Mouse (Mus musculus): Measurements from ENCODE around the gene Rnf167.
A peak's percentile ranks its signal among the peaks of the same experiment; 100 is the strongest.

The Rnf167 gene

DNA sequence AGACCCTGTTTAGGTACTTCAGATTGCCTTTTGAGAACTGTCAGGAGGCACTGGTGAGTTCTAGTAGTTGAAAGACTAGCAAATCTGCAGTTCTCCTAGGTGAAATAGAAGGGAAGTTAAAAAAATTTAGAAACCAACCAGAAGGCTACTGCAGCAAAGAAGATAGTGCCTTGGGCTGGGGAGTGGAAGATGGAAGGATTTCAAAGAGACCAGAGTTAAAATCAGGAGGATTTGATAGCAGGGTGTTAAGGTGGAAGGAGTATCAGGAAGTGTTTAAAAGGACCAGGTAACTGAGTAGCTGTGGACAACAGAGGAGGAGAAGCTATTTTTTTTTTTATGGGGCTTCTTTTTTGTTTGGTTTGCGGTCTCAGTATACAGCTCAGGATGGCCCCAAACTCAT, 9.3 kb upstream of the Rnf167 start:
- no peak for DNase-seq (ENCODE audit: low read depth, low spot score)

DNA sequence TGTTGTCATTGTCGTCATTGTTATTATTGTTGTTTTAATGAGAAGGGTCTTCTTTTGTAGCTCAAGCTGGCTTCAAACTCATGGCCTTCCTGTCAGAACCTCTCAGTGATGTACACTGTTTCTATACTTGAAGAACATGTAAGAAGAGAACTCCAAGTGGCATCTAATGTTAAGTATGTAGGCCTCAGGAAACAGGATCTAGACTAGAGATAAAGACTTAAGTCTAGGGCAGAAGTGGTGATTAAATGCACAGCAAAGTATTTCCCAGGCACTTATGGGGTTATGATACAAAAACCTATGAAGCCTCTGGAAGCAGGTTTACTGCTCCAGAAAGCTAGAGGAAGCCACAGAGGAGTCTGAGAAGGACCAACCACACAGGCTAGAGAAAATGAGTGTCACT, 8.7 kb upstream of the Rnf167 start:
- DNase-seq (ENCODE audit: low read depth, low spot score): no peak

DNA sequence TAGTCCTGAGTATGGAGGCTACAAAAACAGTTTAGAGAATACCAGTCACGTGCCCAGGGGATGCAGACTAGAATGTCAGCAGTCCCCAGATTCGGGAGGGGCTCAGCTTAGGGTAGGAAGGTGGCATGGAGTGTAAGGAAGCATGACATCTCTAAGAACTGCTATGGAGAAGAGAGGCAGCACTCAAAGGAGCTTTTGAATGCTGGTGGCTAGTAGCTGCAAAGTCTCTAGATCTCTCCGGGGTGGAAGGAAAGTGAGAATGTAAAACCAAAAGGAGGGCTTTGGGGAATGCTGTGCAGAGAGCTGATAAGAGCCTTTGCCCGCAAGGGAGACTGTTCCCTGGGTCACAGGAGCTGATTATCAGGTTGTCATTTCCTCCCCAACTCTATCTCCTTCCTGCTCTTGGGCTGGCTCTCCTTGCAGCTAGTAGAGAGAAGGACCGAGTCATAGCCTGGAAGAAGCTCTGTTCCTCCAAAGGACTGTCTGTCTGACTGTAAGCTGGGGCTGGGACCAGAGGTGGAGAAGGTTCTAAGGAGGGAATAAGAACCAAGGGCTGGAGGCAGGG, 8.2 kb upstream of the Rnf167 start, which contains the start of gene Gp1ba:
TSS of gene Gp1ba (plus strand) at position 409 of the 565 bp plus-strand sequence.
- DNase-seq (ENCODE audit: low read depth, low spot score): peak; percentile 36

DNA sequence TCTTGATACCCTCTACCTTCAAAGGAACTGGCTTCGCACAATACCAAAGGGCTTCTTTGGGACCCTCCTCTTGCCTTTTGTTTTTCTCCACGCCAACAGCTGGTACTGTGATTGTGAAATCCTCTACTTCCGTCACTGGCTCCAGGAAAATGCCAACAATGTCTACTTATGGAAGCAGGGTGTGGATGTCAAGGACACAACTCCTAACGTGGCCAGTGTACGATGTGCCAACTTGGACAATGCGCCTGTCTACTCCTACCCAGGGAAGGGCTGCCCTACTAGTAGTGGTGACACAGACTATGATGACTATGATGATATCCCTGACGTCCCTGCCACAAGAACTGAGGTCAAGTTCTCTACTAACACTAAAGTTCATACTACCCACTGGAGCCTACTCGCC, 7.1 kb upstream of the Rnf167 start:
- no peak for DNase-seq (ENCODE audit: low read depth, low spot score)

DNA sequence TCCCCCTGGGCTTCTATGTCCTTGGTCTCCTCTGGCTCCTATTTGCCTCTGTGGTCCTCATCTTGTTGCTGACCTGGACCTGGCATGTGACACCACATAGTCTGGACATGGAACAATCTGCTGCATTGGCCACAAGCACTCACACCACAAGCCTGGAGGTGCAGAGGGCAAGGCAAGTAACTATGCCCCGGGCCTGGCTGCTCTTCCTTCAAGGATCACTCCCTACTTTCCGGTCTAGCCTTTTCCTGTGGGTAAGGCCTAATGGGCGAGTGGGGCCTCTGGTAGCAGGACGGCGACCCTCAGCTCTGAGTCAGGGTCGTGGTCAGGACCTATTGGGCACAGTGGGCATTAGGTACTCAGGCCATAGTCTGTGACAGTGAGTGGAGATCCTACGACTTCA, 5.8 kb upstream of the Rnf167 start:
- no peak for DNase-seq (ENCODE audit: low read depth, low spot score)

DNA sequence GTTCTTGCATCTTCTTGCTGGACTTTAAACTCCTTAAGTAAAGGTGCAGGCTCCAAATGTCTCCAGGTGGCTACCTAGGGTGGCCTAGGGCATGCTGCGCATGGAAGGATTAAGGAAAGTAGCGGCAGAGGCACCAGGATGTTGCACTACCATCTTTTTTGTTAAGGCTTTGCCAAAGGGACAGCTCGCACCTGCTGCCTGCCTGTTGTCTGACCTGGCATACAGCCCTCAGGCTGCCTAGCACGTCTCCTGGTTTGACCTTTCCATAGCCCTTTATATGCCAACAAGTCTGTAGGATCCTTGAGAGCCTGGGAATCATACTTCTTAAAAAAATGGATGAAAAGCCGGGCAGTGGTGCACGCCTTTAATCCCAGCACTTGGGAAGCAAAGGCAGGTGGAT, 4.0 kb upstream of the Rnf167 start:
- no peak for DNase-seq (ENCODE audit: low read depth, low spot score)

DNA sequence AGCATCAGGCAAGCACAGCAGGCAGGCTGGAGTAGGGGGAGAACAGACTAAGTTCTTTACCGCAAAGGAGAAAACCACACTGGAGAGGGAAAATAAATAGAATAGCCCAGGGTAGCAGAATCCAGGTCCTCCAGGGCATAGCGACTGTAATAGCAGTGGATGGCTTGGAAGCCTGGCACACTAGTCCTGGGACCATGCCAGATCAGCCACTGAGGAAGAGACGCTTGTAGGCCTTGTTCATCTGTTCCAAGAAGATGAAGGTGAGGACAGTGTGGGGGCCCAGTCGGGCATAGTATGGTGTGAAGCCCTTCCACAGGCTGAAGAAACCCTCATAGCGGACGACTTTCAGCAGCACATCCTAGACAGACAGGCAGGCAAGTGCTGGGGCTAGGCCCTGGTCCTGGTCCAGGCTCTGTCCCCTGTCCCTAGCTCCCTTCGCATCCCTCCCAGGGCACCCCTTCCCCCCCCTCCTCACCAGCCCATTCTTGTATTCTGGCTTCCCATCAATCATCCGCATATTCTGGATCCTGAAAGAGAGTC, 2.4 kb upstream of the Rnf167 start:
- no peak for DNase-seq (ENCODE audit: low read depth, low spot score)

DNA sequence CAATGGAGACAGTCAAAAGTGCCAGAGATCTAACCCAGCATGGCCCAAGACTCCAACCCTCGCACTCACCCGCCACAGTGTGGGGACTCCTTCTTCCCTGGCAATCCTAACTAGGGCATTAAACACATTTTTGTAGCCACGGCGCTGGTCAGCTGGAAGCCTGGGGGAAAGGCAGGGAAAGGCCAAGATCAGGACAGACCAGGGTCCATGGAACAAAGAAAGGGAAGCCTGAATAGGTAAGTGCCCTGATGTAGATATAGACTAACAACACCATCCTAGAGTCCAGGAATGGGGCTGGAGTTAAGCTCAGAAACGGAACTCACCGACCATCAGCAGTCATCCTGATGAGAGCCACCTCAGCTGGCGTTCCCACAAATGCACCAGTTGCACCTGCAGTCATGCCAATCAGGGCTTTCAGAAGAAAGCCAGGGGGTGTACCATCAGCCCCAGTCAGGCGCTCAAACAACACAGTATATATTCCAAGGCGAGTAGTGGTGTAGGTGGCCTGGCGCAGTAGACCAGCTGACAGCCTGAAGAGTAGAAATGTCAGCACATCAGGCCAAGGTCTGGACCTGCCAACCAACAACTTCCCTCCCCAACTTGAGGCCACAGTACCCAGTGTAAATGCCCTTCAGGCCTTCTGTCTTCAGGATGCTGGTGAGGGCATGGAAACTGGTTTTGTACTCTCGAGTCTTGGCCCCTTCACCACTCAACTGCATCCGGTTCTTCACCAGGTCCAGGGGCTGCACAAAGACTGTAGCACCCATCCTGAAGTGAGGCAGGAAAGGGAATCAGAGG, 1.4 kb upstream of the Rnf167 start:
- no peak for DNase-seq (ENCODE audit: low read depth, low spot score)

DNA sequence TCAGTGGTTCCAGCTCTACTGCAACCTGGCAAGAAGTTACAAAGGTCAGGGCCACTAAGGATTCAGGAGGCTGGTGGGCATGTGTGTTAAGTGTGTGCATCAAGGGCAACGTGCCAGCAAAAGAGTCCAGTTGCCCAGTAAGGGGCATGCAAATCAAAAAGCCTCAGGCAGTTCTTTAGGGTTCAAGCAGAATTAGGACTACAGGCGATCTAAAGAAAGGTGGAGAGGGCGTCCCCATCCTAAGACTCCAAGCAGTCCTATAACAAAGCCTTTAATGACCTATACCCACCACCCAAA, 828 bp upstream of the Rnf167 start:
- no peak for DNase-seq (ENCODE audit: low read depth, low spot score)

DNA sequence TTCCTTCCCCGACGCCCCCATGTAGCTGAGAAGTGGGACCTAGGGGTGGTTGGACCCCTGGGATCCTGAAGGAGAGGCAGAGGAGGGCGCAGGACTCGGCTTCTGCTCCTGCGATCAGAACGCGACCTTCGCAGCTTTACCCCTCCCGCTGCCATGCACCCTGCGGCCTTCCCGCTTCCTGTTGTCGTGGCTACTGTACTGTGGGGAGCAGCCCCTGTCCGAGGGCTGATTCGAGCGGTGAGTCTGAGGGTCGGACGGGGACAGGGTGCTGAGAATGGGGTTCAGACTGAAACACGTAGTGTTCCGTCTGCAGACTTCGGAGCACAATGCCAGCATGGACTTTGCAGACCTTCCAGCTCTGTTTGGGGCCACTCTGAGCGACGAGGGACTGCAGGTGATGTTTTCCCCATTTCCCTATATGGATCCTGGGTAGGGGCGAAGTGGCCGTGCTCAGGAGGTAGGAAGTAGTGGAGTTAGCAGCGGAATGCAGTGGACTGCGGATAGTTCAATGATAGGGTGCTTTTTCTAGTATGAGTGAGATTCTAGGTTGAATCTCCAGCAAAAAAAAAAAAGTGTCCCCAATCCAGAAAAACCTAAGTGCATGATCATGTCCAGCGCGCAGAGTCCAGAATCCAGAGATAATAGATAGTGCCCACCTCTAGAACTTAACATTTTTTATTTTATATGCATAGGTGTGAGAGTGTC, 833 bp downstream of the Rnf167 start:
- DNase-seq (ENCODE audit: low read depth, low spot score): no peak

DNA sequence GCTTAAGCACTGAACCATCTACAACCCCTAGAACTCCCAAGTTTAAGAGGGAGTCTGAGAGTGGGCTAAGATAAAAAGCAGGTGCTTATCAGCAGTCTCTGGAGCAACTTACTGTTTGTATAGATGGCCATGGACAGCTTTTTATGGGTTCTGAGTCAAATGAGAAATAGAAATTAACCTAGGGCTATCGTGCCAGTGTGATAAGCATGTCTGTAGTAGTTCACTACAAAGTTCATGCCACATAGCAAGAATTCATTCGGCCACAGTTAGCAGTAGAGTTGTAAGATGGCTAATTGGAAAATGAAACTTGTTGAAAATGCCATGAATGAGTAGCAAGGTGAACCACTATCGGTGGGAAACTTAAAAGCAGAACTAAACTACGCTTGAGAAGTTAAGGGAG, 1.5 kb downstream of the Rnf167 start:
- no peak for DNase-seq (ENCODE audit: low read depth, low spot score)

DNA sequence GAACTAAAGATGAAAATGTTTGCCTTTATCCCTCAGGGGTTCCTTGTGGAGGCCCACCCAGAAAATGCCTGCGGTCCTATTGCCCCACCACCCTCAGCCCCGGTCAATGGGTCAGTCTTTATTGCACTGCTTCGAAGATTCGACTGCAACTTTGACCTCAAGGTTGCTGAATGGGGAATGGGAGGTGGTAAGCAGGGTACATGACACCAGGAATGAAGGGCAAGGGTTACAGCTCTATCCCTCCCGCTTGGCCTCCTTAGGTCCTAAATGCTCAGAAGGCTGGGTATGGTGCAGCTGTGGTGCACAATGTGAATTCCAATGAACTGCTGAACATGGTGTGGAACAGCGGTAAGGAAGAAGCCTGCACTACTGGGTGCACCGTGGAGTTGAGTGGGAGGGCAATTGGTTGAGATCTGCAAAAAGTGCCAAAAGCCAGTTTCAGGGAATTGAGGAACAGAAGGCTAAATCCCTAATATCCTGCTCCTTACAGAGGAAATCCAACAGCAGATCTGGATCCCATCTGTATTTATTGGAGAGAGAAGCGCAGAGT, 2.2 kb downstream of the Rnf167 start:
- no peak for DNase-seq (ENCODE audit: low read depth, low spot score)

DNA sequence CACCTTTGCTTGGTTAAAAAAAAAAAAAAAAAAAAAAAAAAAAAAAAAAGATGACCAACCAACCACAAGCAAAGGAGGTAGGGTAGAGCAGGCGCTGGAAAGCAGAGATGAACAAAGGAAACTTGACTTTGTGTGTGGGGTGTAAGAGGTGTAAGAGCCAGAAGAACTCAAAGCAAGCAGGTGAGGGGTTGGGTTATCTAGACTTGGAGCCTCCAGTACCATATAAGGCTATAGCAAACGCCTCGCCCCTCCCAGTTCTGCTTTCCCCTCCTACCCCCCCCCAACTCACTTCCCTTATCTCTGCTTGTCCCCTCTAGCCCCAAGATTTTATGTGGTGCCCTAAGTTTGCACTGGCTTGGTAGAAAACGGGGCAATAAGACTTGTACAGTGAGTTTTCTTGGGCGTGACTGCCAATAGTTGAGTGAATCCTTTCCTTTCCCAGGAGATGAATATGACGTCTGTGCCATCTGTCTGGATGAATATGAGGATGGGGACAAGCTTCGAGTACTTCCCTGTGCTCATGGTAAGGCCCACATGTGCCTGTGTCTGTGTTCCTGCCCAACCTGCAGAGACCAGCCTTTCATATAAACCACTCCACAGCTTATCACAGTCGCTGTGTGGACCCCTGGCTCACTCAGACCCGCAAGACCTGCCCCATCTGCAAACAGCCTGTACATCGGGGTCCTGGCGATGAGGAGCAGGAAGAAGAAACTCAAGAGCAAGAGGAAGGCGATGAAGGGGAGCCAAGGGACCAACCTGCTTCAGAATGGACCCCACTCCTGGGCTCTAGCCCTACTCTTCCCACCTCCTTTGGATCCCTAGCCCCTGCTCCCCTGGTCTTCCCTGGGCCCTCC, 3.5 kb downstream of the Rnf167 start:
- no peak for DNase-seq (ENCODE audit: low read depth, low spot score)

DNA sequence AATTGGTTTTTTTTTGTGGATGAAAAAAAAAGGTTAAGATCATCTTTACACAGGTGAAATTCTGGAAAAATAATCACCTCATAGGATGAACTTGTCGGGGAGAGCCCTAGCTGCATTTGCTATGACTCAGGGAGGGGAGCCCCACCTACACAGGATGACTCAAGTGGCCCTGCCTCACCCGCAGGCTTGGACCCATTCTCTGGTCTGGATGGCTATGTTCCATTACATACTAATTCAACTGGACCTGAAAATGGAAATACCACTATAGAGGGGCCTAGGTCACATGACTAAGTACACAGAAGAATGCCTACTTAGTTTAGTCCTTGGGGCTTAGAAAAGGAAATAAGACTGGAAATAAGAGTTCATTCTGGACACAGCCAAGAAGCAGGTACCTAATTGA, 4.4 kb downstream of the Rnf167 start:
- DNase-seq (ENCODE audit: low read depth, low spot score): no peak

DNA sequence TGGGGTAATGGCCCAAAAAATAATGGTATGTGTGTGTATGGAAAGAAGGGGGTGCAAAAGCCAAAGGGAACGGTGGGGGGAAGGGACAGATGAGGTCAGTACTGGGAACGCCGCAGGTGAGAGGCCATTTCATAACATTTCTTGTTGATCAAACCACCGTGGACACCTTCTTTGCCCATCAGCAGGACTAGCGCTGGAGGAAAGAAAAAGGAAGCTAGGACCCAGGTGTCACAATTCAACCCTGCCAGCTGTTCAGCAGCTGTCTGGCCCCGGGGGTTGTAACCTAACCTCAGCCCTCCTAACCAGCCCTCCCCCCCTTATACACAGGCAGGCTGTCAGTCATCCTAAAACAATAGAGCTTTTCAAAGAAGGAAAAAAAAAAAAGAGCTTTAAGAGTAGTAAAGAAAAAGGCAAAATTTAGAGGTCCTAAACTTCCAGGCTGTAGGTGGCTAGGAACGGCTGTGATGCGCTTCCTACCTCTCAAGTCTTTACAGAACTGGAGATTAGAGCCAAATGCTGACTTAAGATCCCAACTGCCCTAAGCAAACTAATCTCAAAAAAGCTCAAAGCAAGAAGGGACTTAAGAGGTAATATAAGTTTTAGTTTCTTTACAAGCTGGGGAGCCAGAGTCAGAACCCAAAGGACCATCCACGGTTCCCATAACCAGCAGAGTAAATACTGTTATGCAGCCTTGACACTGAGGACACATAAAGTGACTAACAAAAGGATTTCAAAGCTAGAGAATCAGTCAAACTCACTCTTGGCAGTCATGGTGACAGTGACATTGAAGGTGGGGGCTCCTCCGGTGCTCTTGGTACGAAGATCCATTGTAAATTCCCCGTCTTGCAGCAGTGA, 5.2 kb downstream of the Rnf167 start:
- DNase-seq (ENCODE audit: low read depth, low spot score): no peak

DNA sequence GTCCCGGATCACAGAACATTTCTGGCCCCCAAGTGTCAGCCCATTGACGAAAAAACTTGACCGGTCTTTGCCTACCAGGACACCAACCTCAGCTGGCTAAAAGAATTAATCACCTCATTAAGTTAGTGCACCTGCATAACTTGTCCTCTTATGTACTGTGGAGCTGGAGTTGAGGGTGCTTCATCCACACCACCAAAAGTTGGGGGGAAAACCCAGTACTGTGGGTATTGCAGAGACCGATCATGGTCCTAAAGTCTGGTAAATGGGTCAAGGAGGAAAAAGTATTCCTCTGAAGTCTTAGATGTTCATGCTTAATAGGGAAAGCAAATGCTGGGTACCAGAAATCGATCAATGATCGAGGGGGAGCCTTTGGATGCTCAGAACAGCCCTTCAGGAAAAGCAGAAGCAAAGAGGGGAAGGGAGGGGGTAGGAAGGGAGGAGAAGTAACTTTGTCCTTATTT, 5.9 kb downstream of the Rnf167 start:
- DNase-seq (ENCODE audit: low read depth, low spot score): no peak

DNA sequence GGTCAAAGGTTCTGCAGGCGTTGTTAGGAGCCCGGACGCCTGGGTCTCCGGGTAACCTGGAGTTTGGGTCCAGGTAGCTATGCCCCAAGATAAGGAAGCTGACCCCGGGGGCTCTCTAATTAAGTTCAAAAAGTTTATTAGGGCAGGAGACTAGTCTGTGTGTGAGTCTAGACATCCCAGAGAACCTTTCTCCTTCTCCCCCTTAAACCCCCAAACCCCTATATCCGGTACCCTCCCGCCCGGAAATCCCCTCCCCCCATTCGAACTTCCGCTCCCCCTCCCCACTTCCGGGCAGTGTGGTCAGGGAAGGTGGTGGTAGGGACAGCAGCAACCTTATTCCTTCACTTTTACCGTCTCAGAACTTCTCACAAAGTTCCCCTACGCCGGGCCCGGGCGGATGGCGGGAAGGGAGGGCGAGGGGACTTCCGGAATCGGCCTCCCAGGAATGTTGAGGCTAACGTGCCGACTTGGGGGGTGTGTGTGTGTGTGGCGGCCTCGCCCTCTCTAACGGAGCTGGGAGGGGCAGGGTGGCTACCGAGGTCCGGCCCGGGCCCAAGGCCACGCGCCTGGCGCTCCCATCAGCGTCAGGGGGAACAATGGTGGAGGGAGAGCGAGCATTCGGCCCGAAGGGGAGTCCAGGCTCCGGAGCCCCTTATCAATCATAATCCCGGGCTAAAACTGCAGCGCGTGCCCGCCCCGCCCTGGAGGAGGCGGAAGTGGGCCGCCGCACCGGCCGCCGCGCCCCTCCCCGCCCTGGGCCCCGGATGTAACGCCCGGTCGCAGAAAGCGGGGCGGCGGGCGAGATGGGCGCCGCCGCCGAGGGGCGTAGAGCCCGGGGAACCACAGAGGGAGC, 6.5 kb downstream of the Rnf167 start:
- DNase-seq (ENCODE audit: low read depth, low spot score): peak; percentile 64

DNA sequence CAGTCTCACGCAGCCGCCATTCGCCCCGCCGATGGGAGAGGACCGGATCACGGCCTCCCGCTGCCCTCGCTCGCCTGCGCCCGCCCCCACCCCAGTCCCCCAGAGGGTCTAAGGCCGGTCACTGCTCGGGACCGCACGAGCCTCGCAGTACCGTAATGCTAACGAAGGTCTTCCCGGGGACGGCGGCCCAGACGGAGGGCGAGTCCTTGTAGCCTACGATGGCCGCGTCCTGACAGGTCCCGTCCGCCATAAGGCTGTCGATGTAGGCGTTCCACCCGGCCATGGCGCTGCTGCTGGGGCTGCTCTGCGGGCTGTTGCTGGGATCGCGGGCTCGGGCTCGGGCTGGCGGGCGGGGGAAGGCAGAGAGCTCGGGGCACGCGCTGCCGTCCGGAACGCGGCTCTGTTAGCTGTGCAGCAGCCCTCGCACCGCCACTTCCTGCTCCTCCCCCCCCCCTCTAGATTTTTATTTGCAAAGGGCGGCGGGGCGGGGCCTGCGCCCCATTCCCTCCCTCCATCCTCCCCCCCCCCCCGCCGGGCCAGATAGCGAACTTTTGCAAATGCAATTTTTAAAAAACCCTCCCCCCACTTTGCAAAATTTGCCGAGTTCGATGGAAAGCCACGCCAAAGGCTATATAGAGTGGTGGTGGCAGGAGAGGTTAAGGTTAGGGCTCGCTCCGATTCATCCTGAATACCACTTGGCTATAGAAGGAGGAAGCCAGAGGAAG, 7.3 kb downstream of the Rnf167 start, which contains the start of gene Pfn1:
TSS of gene Pfn1 (minus strand) at position 447 of the 725 bp plus-strand sequence.
- peak; percentile 56 for DNase-seq (ENCODE audit: low read depth, low spot score)

Measured in c-Kit-negative CD71-positive TER-119-positive erythroid progenitor cells, embryonic 14.5 days (primary cell).